Mouse (Mus musculus): ENCODE measurements around the gene Gm2956.
"Not testable (repeated sequence)": the region's sequence is repeated elsewhere in the genome, so short reads cannot be mapped to it uniquely, and the experiment has no call there.

The Gm2956 gene

GRCm38 (mm10) chr14:3332087-3332677 is at the start of gene Gm2956:
TSS of gene Gm2956 (plus strand) at chr14:3332627.
- DNase-seq (ENCODE audit: low read depth, low spot score) = not testable (repeated sequence)

- peak; percentile 9 for DNase-seq (ENCODE audit: low read depth, low spot score)
These were observed 979 bp downstream of the Gm2956 start for GRCm38 (mm10) chr14:3333406-3333805.

GRCm38 (mm10) chr14:3394793-3395192 is 62.4 kb downstream of the Gm2956 start, which contains the start of gene Gm10413:
TSS of gene Gm10413 (plus strand) at chr14:3395093.
- DNase-seq (ENCODE audit: low read depth, low spot score) = not testable (repeated sequence)
